Mouse (Mus musculus) liver, embryonic 11.5 days (tissue): ENCODE results near the gene Bbx. TPM values are rescaled to one million over a fixed set of nuclear protein-coding genes. Genes with fewer than 3 reads are reported as not detected.

Experiments used
- ATAC-seq: fragments of 200-750 bp; cut with Nextera tagmentation; replicated peaks from 2 replicates; pipeline ENCODE4 v1.8.0; 2017; ENCODE audit warnings: moderate number of reproducible peaks, mild to moderate bottlenecking, moderate TSS enrichment, moderate library complexity; ENCODE audit not compliant: low FRiP score
- DNase-seq: peaks from one replicate; pipeline ENCODE4 v3.0.0-alpha.2; 2017; ENCODE audit warnings: low spot score
- H3K27ac ChIP-seq: fragments of 300-500 bp; sonication (generic); 2 replicates; pipeline ENCODE4 v1.5.1; 2014; ENCODE audit warnings: mild to moderate bottlenecking, low read depth, low read length, control low read depth
- H3K27me3 ChIP-seq: fragments of 300-500 bp; sonication (generic); replicated peaks from 2 replicates; pipeline ENCODE4 v1.6.1; 2014; ENCODE audit warnings: low read length, mixed read lengths; ENCODE audit not compliant: control insufficient read depth, insufficient read depth
- H3K36me3 ChIP-seq: fragments of 300-500 bp; sonication (generic); 2 replicates; pipeline ENCODE4 v1.6.1; 2014; ENCODE audit warnings: mild to moderate bottlenecking, low read length, moderate library complexity, mixed read lengths; ENCODE audit not compliant: control insufficient read depth, insufficient read depth
- H3K4me1 ChIP-seq: fragments of 300-500 bp; sonication (generic); replicated peaks from 2 replicates; pipeline ENCODE4 v1.6.1; 2014; ENCODE audit warnings: low read length, mixed read lengths; ENCODE audit not compliant: control insufficient read depth, insufficient read depth
- H3K4me2 ChIP-seq: fragments of 300-500 bp; sonication (generic); 2 replicates; pipeline ENCODE4 v1.6.1; 2014; ENCODE audit warnings: mild to moderate bottlenecking, control low read depth, moderate library complexity
- H3K4me3 ChIP-seq: fragments of 300-500 bp; sonication (generic); 2 replicates; pipeline ENCODE4 v1.5.1; 2014; ENCODE audit warnings: low read depth, low read length, control low read depth
- H3K9ac ChIP-seq: fragments of 300-500 bp; sonication (generic); 2 replicates; pipeline ENCODE4 v1.6.1; 2014; ENCODE audit warnings: low read depth, low read length, control low read depth
- H3K9me3 ChIP-seq: fragments of 300-500 bp; sonication (generic); 2 replicates; pipeline ENCODE4 v1.6.1; 2016; ENCODE audit warnings: low read length, inconsistent platforms, mixed read lengths; ENCODE audit not compliant: control insufficient read depth
- WGBS: fragments of 180-500 bp; shearing (Covaris S2); extraction: QIAGEN DNeasy Blood & Tissue Kit; methylation state at CpG from one replicate; pipeline ENCODE4 v1.1.7; 2014; 5-methylcytosine and 5-hydroxymethylcytosine counted together
- polyA plus RNA-seq: library from polyadenylated mRNA; unstranded; fragments of >200 nt; fragmentation: Nextera tagmentation; extraction: Ambion mirVana; gene quantifications from 2 replicates; pipeline ENCODE4 v1.2.1, GENCODE M21; 2014

The Bbx gene
- polyA plus RNA-seq = 19.2 and 19.6 TPM in 2 replicates

DNA sequence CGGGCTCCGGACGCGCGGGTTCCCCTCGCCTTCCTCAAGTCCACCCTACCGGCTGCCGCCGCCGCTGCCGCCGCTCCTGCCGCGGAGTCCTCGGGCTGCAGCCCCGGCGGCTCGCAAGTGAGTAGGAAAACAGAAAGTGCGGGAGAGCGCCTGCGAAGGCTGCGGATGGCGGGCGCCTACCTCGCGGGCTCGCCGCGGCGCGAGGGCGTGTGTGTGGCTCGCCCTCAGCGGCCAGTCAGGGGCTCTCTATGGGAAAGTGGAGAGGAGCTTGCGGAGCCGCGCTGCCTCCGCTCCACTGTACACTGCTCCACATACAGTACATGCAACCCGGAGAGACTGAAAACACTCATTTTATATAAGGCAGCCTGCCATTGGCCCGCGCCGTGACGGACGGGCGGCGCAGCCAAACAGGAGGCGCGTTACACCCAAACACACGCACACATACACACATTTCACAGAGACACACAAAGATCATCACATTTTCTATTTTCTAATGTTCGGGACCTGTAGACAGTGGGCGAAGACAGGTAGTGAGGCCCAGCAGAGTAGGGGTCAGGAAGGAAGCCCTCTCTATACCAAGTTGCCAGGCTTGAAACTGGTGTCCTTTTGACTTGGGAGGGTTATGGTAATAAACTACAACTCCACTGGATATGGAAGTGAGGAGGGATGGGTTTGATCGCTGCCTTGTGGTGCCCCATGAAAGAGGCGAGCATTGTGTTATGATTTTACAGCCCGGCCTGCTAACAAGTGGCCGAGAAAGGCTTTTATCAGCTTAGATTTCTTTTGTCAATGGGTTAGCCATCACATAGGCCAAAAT is at the start of gene Bbx:
TSS of gene Bbx (minus strand) at position 329 of the 817 bp plus-strand sequence.
- peak; percentile 97 for DNase-seq
- WGBS = under 1% methylated on average over 55 of the region's 55 CpGs
- Histone ChIP-seq H3K9me3 (no peaks in the 10 kb centered on the region), H3K36me3 (no peaks in the 10 kb centered on the region), H3K27me3 (no peaks in the 10 kb centered on the region), H3K27ac (peak within 1 kb of the TSS; percentile 98), H3K4me3 (peak within 1 kb of the TSS; percentile 95), H3K9ac (peak within 1 kb of the TSS; percentile 94), H3K4me2 (peak within 1 kb of the TSS; percentile 99), H3K4me1 (peaks cover 5% of the 10 kb centered on the region; the same call in 1 of the 2 replicates)
- peak; percentile 96 for ATAC-seq

DNA sequence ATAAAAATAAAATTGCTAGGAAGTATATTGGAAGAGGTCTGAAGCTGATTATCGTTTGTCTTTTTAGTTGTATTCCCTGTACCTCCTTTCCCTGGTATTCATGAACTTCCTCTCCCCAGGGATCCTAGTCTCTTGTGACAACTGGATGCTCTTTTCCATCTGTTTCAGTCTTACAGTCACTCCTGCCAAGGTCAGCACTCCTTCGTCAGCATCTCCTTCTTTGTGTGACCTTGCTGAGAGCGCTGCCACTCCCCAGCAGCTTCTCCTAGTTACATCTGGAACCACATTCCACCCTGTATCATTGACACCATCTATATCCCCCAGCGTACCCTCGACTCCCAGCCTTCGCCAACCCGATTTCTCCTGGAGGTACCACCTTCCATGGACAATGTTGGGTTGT is 49.7 kb upstream of the Bbx start:
- Histone ChIP-seq H3K9ac (no peak overlapping the region), H3K27me3 (no peaks in the 10 kb centered on the region), H3K4me3 (no peak overlapping the region), H3K9me3 (no peaks in the 10 kb centered on the region), H3K27ac (no peak overlapping the region), H3K4me2 (peak overlapping the region; percentile 24; the same call in 1 of the 2 replicates), H3K36me3 (no peaks in the 10 kb centered on the region), H3K4me1 (no peaks in the 10 kb centered on the region)
- DNase-seq (no peak), ATAC-seq (no peak)
- 46% methylated on average over 7 of the region's 7 CpGs for WGBS

DNA sequence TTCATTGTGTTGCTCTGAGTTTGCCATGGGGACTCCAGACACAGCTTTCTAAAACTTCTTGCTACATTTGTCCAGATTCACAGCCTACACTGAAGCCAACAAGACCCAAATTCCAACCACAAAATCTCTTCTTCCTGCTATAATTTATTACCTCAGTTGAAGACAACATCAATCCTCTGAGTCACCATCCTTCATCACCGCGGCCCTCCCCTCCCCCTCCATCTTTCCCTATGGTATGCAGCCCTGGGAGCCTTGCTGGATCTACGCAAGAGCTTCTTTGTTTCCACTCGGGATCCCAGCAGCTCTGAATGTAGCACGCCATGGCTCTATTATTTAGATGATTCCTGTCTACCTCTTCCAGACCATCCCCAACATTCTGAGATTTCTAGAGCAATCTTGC is 49.2 kb upstream of the Bbx start:
- Histone ChIP-seq H3K36me3 (no peaks in the 10 kb centered on the region), H3K4me3 (no peak overlapping the region), H3K4me2 (no peak overlapping the region), H3K9me3 (no peaks in the 10 kb centered on the region), H3K9ac (no peak overlapping the region), H3K27ac (no peak overlapping the region), H3K27me3 (no peaks in the 10 kb centered on the region), H3K4me1 (no peaks in the 10 kb centered on the region)
- ATAC-seq (no peak), DNase-seq (no peak)
- 59% methylated on average over 5 of the region's 5 CpGs for WGBS

DNA sequence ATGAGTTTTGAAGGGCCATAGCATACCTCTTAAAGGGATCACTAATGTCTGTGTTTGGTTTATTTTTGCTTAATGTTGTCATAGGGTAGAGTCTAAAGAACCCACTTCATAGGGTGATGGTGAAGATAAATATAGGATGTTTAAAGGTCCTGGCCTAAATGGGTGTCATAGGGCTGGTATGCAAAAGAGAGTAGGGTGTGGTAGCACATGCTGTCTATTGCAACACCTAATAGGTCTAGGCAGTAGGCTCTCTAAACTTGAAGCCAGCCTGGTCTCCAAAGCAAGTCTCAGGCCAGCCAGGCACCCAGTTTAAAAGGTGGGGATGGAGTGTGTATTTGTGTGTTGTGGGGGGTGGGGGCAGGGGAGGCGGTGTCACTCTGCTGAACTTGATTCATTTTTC is 46.5 kb upstream of the Bbx start:
- DNase-seq = no peak
- 85% methylated on average over 1 of the region's 1 CpGs for WGBS
- no peak overlapping the region for H3K4me3 ChIP-seq
- H3K4me1 ChIP-seq = no peaks in the 10 kb centered on the region
- no peaks in the 10 kb centered on the region for H3K36me3 ChIP-seq
- H3K4me2 ChIP-seq = no peak overlapping the region
- H3K27ac ChIP-seq = no peak overlapping the region
- ATAC-seq = no peak
- H3K27me3 ChIP-seq = no peaks in the 10 kb centered on the region
- H3K9me3 ChIP-seq = no peaks in the 10 kb centered on the region
- no peak overlapping the region for H3K9ac ChIP-seq

DNA sequence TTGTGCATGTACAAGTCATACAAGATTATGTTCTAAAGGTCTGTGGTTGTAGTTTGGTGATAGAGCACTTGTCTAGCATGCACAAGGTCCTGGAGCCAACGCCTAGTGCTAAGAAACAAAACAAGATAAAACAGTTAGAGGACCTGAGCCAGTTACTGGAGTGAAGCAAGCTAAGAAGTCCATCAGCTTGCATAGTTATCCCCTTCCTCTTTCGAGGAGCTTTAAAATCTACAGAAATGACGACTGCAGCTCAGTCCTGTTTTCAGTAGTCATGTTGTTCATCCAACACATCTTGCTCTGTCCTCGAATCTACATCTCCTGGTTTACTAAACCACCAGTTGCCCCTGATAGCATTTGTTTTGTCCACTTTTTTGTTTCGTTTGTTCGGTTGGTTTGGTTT is 45.4 kb upstream of the Bbx start:
- no peaks in the 10 kb centered on the region for H3K9me3 ChIP-seq
- WGBS = 83% methylated on average over 6 of the region's 6 CpGs
- no peaks in the 10 kb centered on the region for H3K4me1 ChIP-seq
- H3K4me3 ChIP-seq = no peak overlapping the region
- DNase-seq = no peak
- H3K27ac ChIP-seq = no peak overlapping the region
- no peak overlapping the region for H3K4me2 ChIP-seq
- no peaks in the 10 kb centered on the region for H3K27me3 ChIP-seq
- no peak overlapping the region for H3K9ac ChIP-seq
- no peak for ATAC-seq
- no peaks in the 10 kb centered on the region for H3K36me3 ChIP-seq

DNA sequence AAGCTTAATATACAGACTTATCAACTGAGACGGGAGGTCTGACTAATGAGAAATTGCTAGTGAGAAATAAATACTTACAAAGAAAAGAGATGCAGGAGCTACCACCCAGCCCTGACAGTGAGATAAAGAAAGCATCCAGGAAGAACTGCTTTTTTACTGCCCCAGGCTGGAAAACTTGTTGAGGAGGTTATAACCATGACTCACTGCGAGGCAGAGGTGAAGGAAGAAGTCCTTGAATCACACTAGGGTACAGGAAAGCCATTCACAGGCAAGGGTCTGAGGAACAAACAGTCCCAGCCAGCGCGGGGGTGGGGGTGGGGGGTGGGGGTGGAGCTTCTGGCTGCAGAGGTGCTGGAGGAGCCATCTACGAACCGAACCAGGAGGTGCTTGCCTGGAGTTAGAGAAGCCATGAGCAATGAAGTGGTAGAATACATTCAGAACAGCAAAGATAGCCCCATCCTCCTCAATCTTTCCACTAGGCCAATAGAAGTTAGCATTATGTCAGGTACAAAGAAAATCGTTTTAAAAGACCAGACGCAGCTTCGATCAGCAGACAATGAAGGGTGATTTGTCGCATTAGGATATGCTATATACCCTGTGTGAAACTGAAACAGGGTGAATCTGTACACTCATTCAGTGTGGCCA is 30.2 kb upstream of the Bbx start:
- Histone ChIP-seq H3K4me3 (no peak overlapping the region), H3K9ac (no peak overlapping the region), H3K27me3 (no peaks in the 10 kb centered on the region), H3K36me3 (no peaks in the 10 kb centered on the region), H3K9me3 (no peaks in the 10 kb centered on the region), H3K27ac (no peak overlapping the region), H3K4me1 (no peaks in the 10 kb centered on the region), H3K4me2 (peak overlapping the region; percentile 34; the same call in 1 of the 2 replicates)
- ATAC-seq (no peak), DNase-seq (no peak)
- 35% methylated on average over 10 of the region's 10 CpGs for WGBS

DNA sequence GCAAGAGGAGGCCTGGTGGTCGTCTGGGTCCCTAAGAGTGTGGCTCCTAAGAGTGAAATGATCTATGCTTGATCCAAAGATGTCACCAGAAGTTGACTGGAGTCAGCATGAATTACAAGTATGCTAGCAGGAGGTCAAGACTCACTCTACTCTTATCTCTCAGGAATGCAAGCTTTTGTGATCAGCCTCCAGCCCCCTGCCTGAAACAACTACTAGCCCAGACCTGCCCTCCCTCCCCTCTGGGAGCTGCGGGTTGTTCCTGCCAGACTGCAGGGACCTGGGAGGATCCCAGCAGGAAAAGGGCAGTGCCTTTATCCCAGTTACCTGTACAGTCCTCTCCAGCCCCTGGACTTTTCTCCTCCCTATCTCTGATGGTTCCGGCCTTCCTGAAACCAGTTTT is 27.0 kb upstream of the Bbx start:
- Histone ChIP-seq H3K4me3 (no peak overlapping the region), H3K9ac (no peak overlapping the region), H3K27ac (no peak overlapping the region), H3K27me3 (no peaks in the 10 kb centered on the region), H3K9me3 (no peaks in the 10 kb centered on the region), H3K4me2 (no peak overlapping the region), H3K4me1 (no peaks in the 10 kb centered on the region), H3K36me3 (no peaks in the 10 kb centered on the region)
- 41% methylated on average over 3 of the region's 3 CpGs for WGBS
- no peak for DNase-seq
- no peak for ATAC-seq

DNA sequence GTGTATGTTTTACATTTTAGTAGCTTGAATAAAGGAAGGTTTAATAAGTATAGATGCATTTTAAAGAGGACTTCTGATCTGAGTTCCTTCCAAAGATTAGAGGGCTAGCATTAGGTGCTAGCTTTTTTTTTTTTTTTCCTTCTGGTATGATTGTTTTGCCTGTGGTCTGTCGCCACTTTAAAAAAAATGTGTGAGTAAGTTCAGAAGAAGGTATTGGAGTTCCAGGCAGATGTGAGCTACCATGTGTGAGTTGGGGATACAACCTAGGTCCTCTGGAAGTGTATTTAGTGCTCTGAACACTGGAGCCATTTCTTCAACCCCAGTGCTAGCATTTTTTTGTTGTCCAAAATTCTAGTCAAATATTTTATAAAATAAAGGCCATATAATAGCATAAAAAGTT is 23.9 kb upstream of the Bbx start:
- Histone ChIP-seq H3K9me3 (no peaks in the 10 kb centered on the region), H3K36me3 (no peaks in the 10 kb centered on the region), H3K9ac (no peak overlapping the region), H3K27ac (no peak overlapping the region), H3K4me3 (no peak overlapping the region), H3K4me1 (no peaks in the 10 kb centered on the region), H3K4me2 (no peak overlapping the region), H3K27me3 (no peaks in the 10 kb centered on the region)
- ATAC-seq = no peak
- no peak for DNase-seq
- 72% methylated on average over 1 of the region's 1 CpGs for WGBS

DNA sequence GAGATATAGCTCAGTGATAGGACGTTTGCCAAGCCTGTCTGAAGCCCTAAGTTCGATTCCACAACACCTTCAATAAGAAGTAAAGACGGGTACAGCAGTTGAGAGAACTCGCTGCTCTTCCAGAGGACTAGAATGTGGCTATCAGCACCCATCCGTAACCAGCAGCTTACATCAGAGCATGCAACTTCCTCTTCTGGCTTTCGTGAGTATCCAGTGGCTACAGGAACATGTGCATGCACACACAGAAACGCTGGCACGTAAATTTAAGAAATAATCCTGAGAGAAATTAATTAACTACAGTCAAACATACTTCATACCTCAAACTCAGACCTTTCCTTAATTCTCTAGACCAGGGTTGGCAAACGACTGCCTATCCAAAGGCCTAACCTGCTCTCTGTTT is 16.9 kb upstream of the Bbx start:
- Histone ChIP-seq H3K27ac (no peak overlapping the region), H3K36me3 (no peaks in the 10 kb centered on the region), H3K4me3 (no peak overlapping the region), H3K4me2 (no peak overlapping the region), H3K4me1 (no peaks in the 10 kb centered on the region), H3K9me3 (no peaks in the 10 kb centered on the region), H3K27me3 (no peaks in the 10 kb centered on the region), H3K9ac (no peak overlapping the region)
- ATAC-seq (no peak), DNase-seq (no peak)
- WGBS = 51% methylated on average over 9 of the region's 9 CpGs
